Mouse (Mus musculus) G1E-ER4 (cell line): ENCODE data around the gene Cct5. TPM values are rescaled to one million over a fixed set of nuclear protein-coding genes. Genes with fewer than 3 reads are reported as not detected.

Source experiments
- GATA1 ChIP-seq: IDR thresholded peaks from one replicate; pipeline ENCODE4 v1.8.0; 2012; ENCODE audit warnings: low read length, inconsistent platforms
- polyA plus RNA-seq: library from polyadenylated mRNA; stranded (reverse); fragments of >175 nt; gene quantifications from 2 replicates; pipeline ENCODE4 v1.2.3, GENCODE M21; 2012

Cct5 gene
- polyA plus RNA-seq, 1 experiment: 46.0 TPM

- no peak for TF ChIP-seq GATA1
Observed at GRCm38 (mm10) chr15:31554855-31555254, 46.7 kb downstream of the Cct5 start.

- TF ChIP-seq GATA1: no peak
Observed at GRCm38 (mm10) chr15:31550381-31550780, 51.2 kb downstream of the Cct5 start.

GRCm38 (mm10) chr15:31547421-31547820 lies 54.2 kb downstream of the Cct5 start:
- TF ChIP-seq GATA1: no peak

- TF ChIP-seq GATA1: no peak
Observed at GRCm38 (mm10) chr15:31546291-31546690, 55.3 kb downstream of the Cct5 start.

- no peak for TF ChIP-seq GATA1
Observed at GRCm38 (mm10) chr15:31545058-31545457, 56.5 kb downstream of the Cct5 start.

- TF ChIP-seq GATA1: no peak
Observed at GRCm38 (mm10) chr15:31543246-31543645, 58.4 kb downstream of the Cct5 start.

- peak; percentile 52 for TF ChIP-seq GATA1
Observed at GRCm38 (mm10) chr15:31542013-31542958, 59.3 kb downstream of the Cct5 start.

Other genes with a start within 250 kb of the Cct5 start
- not detected in 2 replicates for gene Ankrd33b, start 234.1 kb downstream of the Cct5 start, polyA plus RNA-seq
- gene Ropn1l, start 148.1 kb downstream of the Cct5 start, polyA plus RNA-seq: 0.73 and 1.0 TPM in 2 replicates
- 73.7 and 91.4 TPM in 2 replicates for gene March6, start 70.8 kb downstream of the Cct5 start, polyA plus RNA-seq
- gene Cmbl, start 36.4 kb downstream of the Cct5 start, polyA plus RNA-seq: not detected in 2 replicates
- 3.7 and 3.9 TPM in 2 replicates for gene Fam173b, start within 50 bp of the Cct5 start, polyA plus RNA-seq